Mouse (Mus musculus) ES-Bruce4 (cell line): ENCODE data around the gene Atp8a2. TPM values are rescaled to one million over a fixed set of nuclear protein-coding genes. Genes with fewer than 3 reads are reported as not detected.

Experiments
- H3K27ac ChIP-seq: 2 replicates; pipeline ENCODE4 v1.5.1; 2012; ENCODE audit warnings: low read length, inconsistent platforms; ENCODE audit not compliant: insufficient read depth
- H3K27me3 ChIP-seq: 2 replicates; pipeline ENCODE4 v1.6.1; 2012; ENCODE audit warnings: mild to moderate bottlenecking, low read length, inconsistent platforms; ENCODE audit not compliant: control insufficient read depth, poor library complexity, insufficient read depth, severe bottlenecking
- H3K36me3 ChIP-seq: 2 replicates; pipeline ENCODE4 v1.6.1; 2012; ENCODE audit warnings: inconsistent platforms, mild to moderate bottlenecking, low read length, moderate library complexity; ENCODE audit not compliant: control insufficient read depth, poor library complexity, insufficient read depth, severe bottlenecking
- H3K4me1 ChIP-seq: one replicate; pipeline ENCODE4 v1.8.1; 2011; ENCODE audit warnings: low read length; ENCODE audit not compliant: control insufficient read depth, insufficient read depth
- H3K4me3 ChIP-seq: 2 replicates; pipeline ENCODE4 v1.5.1; 2011; ENCODE audit warnings: low read depth, mild to moderate bottlenecking, low read length
- H3K9ac ChIP-seq: 2 replicates; pipeline ENCODE4 v1.6.1; 2012; ENCODE audit warnings: low read depth, mild to moderate bottlenecking, inconsistent platforms; ENCODE audit not compliant: poor library complexity, severe bottlenecking
- H3K9me3 ChIP-seq: replicated peaks from 2 replicates; pipeline ENCODE4 v1.6.1; 2012; ENCODE audit warnings: mild to moderate bottlenecking, low read length, inconsistent platforms; ENCODE audit not compliant: control insufficient read depth, poor library complexity, insufficient read depth, severe bottlenecking
- CTCF ChIP-seq: IDR thresholded peaks from one replicate; pipeline ENCODE4 v1.8.1; 2011; ENCODE audit warnings: low read depth, low read length
- EP300 ChIP-seq: IDR thresholded peaks from 2 replicates; pipeline ENCODE4 v1.6.1; 2011; ENCODE audit warnings: low read depth, low read length; ENCODE audit not compliant: insufficient read depth
- POLR2A ChIP-seq: IDR thresholded peaks from one replicate; pipeline ENCODE4 v1.8.1; 2011; ENCODE audit warnings: low read length; ENCODE audit not compliant: insufficient read depth
- polyA plus RNA-seq: library from polyadenylated mRNA; stranded (reverse); fragments of >200 nt; gene quantifications from 2 replicates; pipeline ENCODE4 v1.2.4, GENCODE M21; 2011; ENCODE audit warnings: low read depth; ENCODE audit not compliant: missing spikeins, insufficient read depth, insufficient read length

The Atp8a2 gene
- polyA plus RNA-seq, 1 experiment = 1.1 TPM

- peaks cover 2% of the 10 kb centered on the region for H3K4me1 ChIP-seq
- no peaks in the 10 kb centered on the region for H3K36me3 ChIP-seq
- no peaks in the 10 kb centered on the region for H3K9me3 ChIP-seq
- no peak overlapping the region for H3K9ac ChIP-seq
- H3K4me3 ChIP-seq = no peak overlapping the region
- H3K27me3 ChIP-seq = no peaks in the 10 kb centered on the region
- H3K27ac ChIP-seq = no peak overlapping the region
- TF ChIP-seq EP300 (no peak), CTCF (no peak), POLR2A (no peak)
Observed at GRCm38 (mm10) chr14:60188201-60188825, 8.7 kb downstream of the Atp8a2 start.

- Histone ChIP-seq H3K9me3 (no peaks in the 10 kb centered on the region), H3K27me3 (no peaks in the 10 kb centered on the region; the same call in 1 of the 2 replicates), H3K4me3 (no peak overlapping the region), H3K36me3 (no peaks in the 10 kb centered on the region), H3K27ac (no peak overlapping the region), H3K4me1 (no peaks in the 10 kb centered on the region), H3K9ac (no peak overlapping the region)
- TF ChIP-seq EP300 (no peak), POLR2A (no peak), CTCF (no peak)
Observed at GRCm38 (mm10) chr14:60181306-60181705, 15.7 kb downstream of the Atp8a2 start.

- no peak overlapping the region for H3K4me3 ChIP-seq
- H3K4me1 ChIP-seq = no peaks in the 10 kb centered on the region
- no peaks in the 10 kb centered on the region for H3K36me3 ChIP-seq
- H3K27me3 ChIP-seq = peaks cover 2% of the 10 kb centered on the region; the same call in 1 of the 2 replicates
- H3K9me3 ChIP-seq = no peaks in the 10 kb centered on the region
- no peak overlapping the region for H3K9ac ChIP-seq
- no peak overlapping the region for H3K27ac ChIP-seq
- TF ChIP-seq CTCF (no peak), EP300 (no peak)
Observed at GRCm38 (mm10) chr14:60178571-60178955, 18.4 kb downstream of the Atp8a2 start.

GRCm38 (mm10) chr14:60177614-60178570, 19.1 kb downstream of the Atp8a2 start:
- no peak overlapping the region for H3K27ac ChIP-seq
- H3K9me3 ChIP-seq = no peaks in the 10 kb centered on the region
- H3K27me3 ChIP-seq = peaks cover 2% of the 10 kb centered on the region; the same call in 1 of the 2 replicates
- TF ChIP-seq POLR2A = no peak
- no peak for TF ChIP-seq EP300
- TF ChIP-seq CTCF = no peak
- H3K4me1 ChIP-seq = no peaks in the 10 kb centered on the region
- peak overlapping the region; percentile 50 for H3K9ac ChIP-seq
- H3K4me3 ChIP-seq = peak overlapping the region; percentile 62
- H3K36me3 ChIP-seq = no peaks in the 10 kb centered on the region

GRCm38 (mm10) chr14:60176891-60177613, 19.9 kb downstream of the Atp8a2 start:
- peaks cover 2% of the 10 kb centered on the region; the same call in 1 of the 2 replicates for H3K27me3 ChIP-seq

More at GRCm38 (mm10) chr14:60176891-60177613, 19.9 kb downstream of the Atp8a2 start:
- Histone ChIP-seq H3K36me3 (no peaks in the 10 kb centered on the region), H3K4me1 (no peaks in the 10 kb centered on the region), H3K4me3 (peak overlapping the region; percentile 62), H3K9ac (peak overlapping the region; percentile 50), H3K27ac (no peak overlapping the region), H3K9me3 (no peaks in the 10 kb centered on the region)
- TF ChIP-seq POLR2A (no peak), CTCF (no peak), EP300 (no peak; the same call in 1 of the 2 replicates)
